Mouse (Mus musculus) embryonic facial prominence, embryonic 12.5 days (tissue): ENCODE measurements around the gene Ivns1abp. TPM values are rescaled to one million over a fixed set of nuclear protein-coding genes. Genes with fewer than 3 reads are reported as not detected.
"Not testable (repeated sequence)": the region's sequence is repeated elsewhere in the genome, so short reads cannot be mapped to it uniquely, and the experiment has no call there.

Source experiments
- ATAC-seq: fragments of 200-750 bp; cut with Nextera tagmentation; 2 replicates; pipeline ENCODE4 v1.8.0; 2017; ENCODE audit not compliant: insufficient number of reproducible peaks, insufficient read depth, low FRiP score, low TSS enrichment
- H3K27ac ChIP-seq: fragments of 300-500 bp; sonication (generic); 2 replicates; pipeline ENCODE4 v1.5.1; 2016; ENCODE audit warnings: mild to moderate bottlenecking
- H3K27me3 ChIP-seq: fragments of 300-500 bp; sonication (generic); 2 replicates; pipeline ENCODE4 v1.6.1; 2016; ENCODE audit warnings: mild to moderate bottlenecking, moderate library complexity
- H3K36me3 ChIP-seq: fragments of 300-500 bp; sonication (generic); 2 replicates; pipeline ENCODE4 v1.6.1; 2016; ENCODE audit warnings: mild to moderate bottlenecking
- H3K4me1 ChIP-seq: fragments of 300-500 bp; sonication (generic); 2 replicates; pipeline ENCODE4 v1.6.1; 2016
- H3K4me2 ChIP-seq: fragments of 300-500 bp; sonication (generic); replicated peaks from 2 replicates; pipeline ENCODE4 v1.6.1; 2016; ENCODE audit warnings: mild to moderate bottlenecking, moderate library complexity
- H3K4me3 ChIP-seq: fragments of 300-500 bp; sonication (generic); 2 replicates; pipeline ENCODE4 v1.5.1; 2016; ENCODE audit warnings: mild to moderate bottlenecking
- H3K9ac ChIP-seq: fragments of 300-500 bp; sonication (generic); 2 replicates; pipeline ENCODE4 v1.6.1; 2016; ENCODE audit warnings: mild to moderate bottlenecking, moderate library complexity
- H3K9me3 ChIP-seq: fragments of 300-500 bp; sonication (generic); 2 replicates; pipeline ENCODE4 v1.6.1; 2016; ENCODE audit warnings: mild to moderate bottlenecking, moderate library complexity
- WGBS: fragments of 180-500 bp; shearing (Covaris S2); methylation state at CpG from one replicate; pipeline ENCODE4 v1.1.7; 2016; 5-methylcytosine and 5-hydroxymethylcytosine counted together
- polyA plus RNA-seq: library from polyadenylated mRNA; unstranded; fragments of >200 nt; fragmentation: Nextera tagmentation; extraction: Ambion mirVana; gene quantifications from 2 replicates; pipeline ENCODE4 v1.2.1, GENCODE M21; 2016

The Ivns1abp gene
- polyA plus RNA-seq, 1 experiment from 2014 or later = 372 TPM

GRCm38 (mm10) chr1:151342968-151343367, 1.3 kb upstream of the Ivns1abp start:
- 15% methylated on average over 6 of the region's 6 CpGs for WGBS
- Histone ChIP-seq H3K9ac (no peak overlapping the region), H3K27ac (no peak overlapping the region)

GRCm38 (mm10) chr1:151343571-151344282, 550 bp upstream of the Ivns1abp start:
- Histone ChIP-seq H3K4me2 (peak overlapping the region; percentile 67), H3K9me3 (no peaks in the 10 kb centered on the region), H3K9ac (peak overlapping the region; percentile 48), H3K27ac (peak overlapping the region; percentile 95; the same call in 1 of the 2 replicates), H3K27me3 (no peaks in the 10 kb centered on the region), H3K4me3 (peak overlapping the region; percentile 94), H3K36me3 (0 out of 2 replicates have a peak, but pooled peaks cover 1% of the 10 kb centered on the region), H3K4me1 (peaks cover 24% of the 10 kb centered on the region)
- under 1% methylated on average over 17 of the region's 17 CpGs for WGBS
- peak; percentile 13; the same call in 1 of the 2 replicates for ATAC-seq

More at GRCm38 (mm10) chr1:151342968-151343367, 1.3 kb upstream of the Ivns1abp start:
- no peaks in the 10 kb centered on the region for H3K36me3 ChIP-seq
- 0 out of 2 replicates have a peak overlapping the region, but pooled peaks have one; percentile 10 for H3K4me3 ChIP-seq
- peaks cover 22% of the 10 kb centered on the region for H3K4me1 ChIP-seq
- ATAC-seq = no peak
- no peaks in the 10 kb centered on the region for H3K27me3 ChIP-seq
- peak overlapping the region; percentile 31 for H3K4me2 ChIP-seq
- no peaks in the 10 kb centered on the region for H3K9me3 ChIP-seq

- Histone ChIP-seq H3K36me3 (peaks cover 4% of the 10 kb centered on the region), H3K27ac (peak overlapping the region; percentile 95)
- ATAC-seq = peak; percentile 83
Measured at GRCm38 (mm10) chr1:151345109-151345862, 1.0 kb downstream of the Ivns1abp start.

GRCm38 (mm10) chr1:151345863-151346195, 1.6 kb downstream of the Ivns1abp start:
- ATAC-seq = no peak
- H3K27ac ChIP-seq = no peak overlapping the region
- H3K27me3 ChIP-seq = no peaks in the 10 kb centered on the region
- peaks cover 25% of the 10 kb centered on the region for H3K4me1 ChIP-seq
- peak overlapping the region; percentile 67 for H3K4me2 ChIP-seq
- peaks cover 8% of the 10 kb centered on the region for H3K36me3 ChIP-seq
- no peaks in the 10 kb centered on the region for H3K9me3 ChIP-seq
- H3K4me3 ChIP-seq = peak overlapping the region; percentile 94
- peak overlapping the region; percentile 97 for H3K9ac ChIP-seq

More at GRCm38 (mm10) chr1:151345109-151345862, 1.0 kb downstream of the Ivns1abp start:
- Histone ChIP-seq H3K4me1 (peaks cover 25% of the 10 kb centered on the region), H3K27me3 (no peaks in the 10 kb centered on the region), H3K9ac (peak overlapping the region; percentile 97), H3K4me2 (peak overlapping the region; percentile 67), H3K9me3 (no peaks in the 10 kb centered on the region), H3K4me3 (peak overlapping the region; percentile 94)
- WGBS = under 1% methylated on average over 55 of the region's 55 CpGs

GRCm38 (mm10) chr1:151346681-151347127, 2.4 kb downstream of the Ivns1abp start:
- ATAC-seq = no peak
- peak overlapping the region; percentile 57 for H3K27ac ChIP-seq
- H3K4me2 ChIP-seq = peak overlapping the region; percentile 67
- 37% methylated on average over 6 of the region's 6 CpGs for WGBS
- H3K4me1 ChIP-seq = peaks cover 25% of the 10 kb centered on the region
- H3K36me3 ChIP-seq = peaks cover 17% of the 10 kb centered on the region
- no peaks in the 10 kb centered on the region for H3K27me3 ChIP-seq
- no peaks in the 10 kb centered on the region for H3K9me3 ChIP-seq
- peak overlapping the region; percentile 94 for H3K4me3 ChIP-seq
- H3K9ac ChIP-seq = peak overlapping the region; percentile 25; the same call in 1 of the 2 replicates

- H3K27me3 ChIP-seq, H3K9me3 ChIP-seq, H3K4me3 ChIP-seq, ATAC-seq, H3K9ac ChIP-seq, H3K4me2 ChIP-seq, H3K27ac ChIP-seq: not testable (repeated sequence)
- H3K4me1 ChIP-seq = peaks cover 17% of the 10 kb centered on the region
- H3K36me3 ChIP-seq = peaks cover 32% of the 10 kb centered on the region
- WGBS = 76% methylated on average over 4 of the region's 4 CpGs
Measured at GRCm38 (mm10) chr1:151348293-151348692, 4.0 kb downstream of the Ivns1abp start.

- Histone ChIP-seq H3K9ac (no peak overlapping the region), H3K4me1 (0 out of 2 replicates have a peak, but pooled peaks cover 3% of the 10 kb centered on the region), H3K36me3 (peaks cover 73% of the 10 kb centered on the region), H3K4me3 (no peak overlapping the region), H3K27ac (no peak overlapping the region), H3K4me2 (no peak overlapping the region), H3K9me3 (no peaks in the 10 kb centered on the region), H3K27me3 (no peaks in the 10 kb centered on the region)
- 88% methylated on average over 2 of the region's 2 CpGs for WGBS
- no peak for ATAC-seq
Measured at GRCm38 (mm10) chr1:151352911-151353310, 8.6 kb downstream of the Ivns1abp start.

- no peak overlapping the region for H3K9ac ChIP-seq
- ATAC-seq = no peak
- WGBS = 94% methylated on average over 5 of the region's 5 CpGs
- no peaks in the 10 kb centered on the region for H3K4me1 ChIP-seq
- H3K27me3 ChIP-seq = no peaks in the 10 kb centered on the region
- H3K4me2 ChIP-seq = no peak overlapping the region
- H3K27ac ChIP-seq = no peak overlapping the region
- no peak overlapping the region for H3K4me3 ChIP-seq
- no peaks in the 10 kb centered on the region for H3K9me3 ChIP-seq
- peaks cover 93% of the 10 kb centered on the region for H3K36me3 ChIP-seq
Measured at GRCm38 (mm10) chr1:151355994-151356393, 11.7 kb downstream of the Ivns1abp start.

GRCm38 (mm10) chr1:151359374-151359773, 15.1 kb downstream of the Ivns1abp start:
- Histone ChIP-seq H3K4me1 (no peaks in the 10 kb centered on the region), H3K9ac (no peak overlapping the region), H3K9me3 (no peaks in the 10 kb centered on the region), H3K4me3 (no peak overlapping the region), H3K36me3 (peaks cover 82% of the 10 kb centered on the region), H3K27ac (no peak overlapping the region), H3K4me2 (no peak overlapping the region), H3K27me3 (no peaks in the 10 kb centered on the region)
- 95% methylated on average over 3 of the region's 3 CpGs for WGBS
- ATAC-seq = no peak

GRCm38 (mm10) chr1:151366944-151367605, 22.8 kb downstream of the Ivns1abp start:
- Histone ChIP-seq H3K27me3 (no peaks in the 10 kb centered on the region), H3K36me3 (peaks cover 65% of the 10 kb centered on the region), H3K27ac (no peak overlapping the region), H3K4me2 (no peak overlapping the region), H3K9me3 (no peaks in the 10 kb centered on the region), H3K9ac (no peak overlapping the region), H3K4me1 (no peaks in the 10 kb centered on the region), H3K4me3 (no peak overlapping the region)
- 0 out of 2 replicates have a peak, but pooled peaks have one; percentile 24 for ATAC-seq
- 88% methylated on average over 8 of the region's 8 CpGs for WGBS

GRCm38 (mm10) chr1:151367721-151368324, 23.5 kb downstream of the Ivns1abp start:
- no peak overlapping the region for H3K27ac ChIP-seq
- ATAC-seq = no peak
- H3K4me3 ChIP-seq = no peak overlapping the region
- H3K36me3 ChIP-seq = peaks cover 62% of the 10 kb centered on the region
- 92% methylated on average over 5 of the region's 5 CpGs for WGBS
- no peaks in the 10 kb centered on the region for H3K4me1 ChIP-seq
- no peaks in the 10 kb centered on the region for H3K9me3 ChIP-seq
- no peaks in the 10 kb centered on the region for H3K27me3 ChIP-seq
- no peak overlapping the region for H3K9ac ChIP-seq
- H3K4me2 ChIP-seq = no peak overlapping the region
